Mouse (Mus musculus): ENCODE results near the gene Trp63. TPM values are rescaled to one million over a fixed set of nuclear protein-coding genes. Genes with fewer than 3 reads are reported as not detected.

Gene Trp63
- 0.29 TPM for polyA plus RNA-seq (2014; fragmentation: Illumina TruSeq; extraction: RNeasy Lipid Tissue Mini Kit (QIAGEN cat#74804); ENCODE audit: low read depth, low replicate concordance)

GRCm38 (mm10) chr16:25683531-25684248 is at the start of gene Trp63:
Gene Trp63, plus strand, starts transcription at chr16:25683763.

